Mouse (Mus musculus): ENCODE measurements around the gene Coasy. TPM values are rescaled to one million over a fixed set of nuclear protein-coding genes. Genes with fewer than 3 reads are reported as not detected.

The Coasy gene
- 10 to 100 TPM; 15.8 to 17.5 TPM for total RNA-seq (2021)
- 22.1 and 24.6 TPM in 2 replicates for polyA plus RNA-seq (2012; rRNA removed)
- long read RNA-seq, transcript Coasy-201 (10 exons, 2,138 nt): major isoform, 14 of 24 reads
- long read RNA-seq, transcript Coasy-202 (9 exons, 2,386 nt): minor isoform, 7 of 24 reads
- long read RNA-seq, partial matches to known transcripts: 3 of 24 reads
- long read RNA-seq, other reads (novel, unspliced or antisense): 0 of 24 reads

DNA sequence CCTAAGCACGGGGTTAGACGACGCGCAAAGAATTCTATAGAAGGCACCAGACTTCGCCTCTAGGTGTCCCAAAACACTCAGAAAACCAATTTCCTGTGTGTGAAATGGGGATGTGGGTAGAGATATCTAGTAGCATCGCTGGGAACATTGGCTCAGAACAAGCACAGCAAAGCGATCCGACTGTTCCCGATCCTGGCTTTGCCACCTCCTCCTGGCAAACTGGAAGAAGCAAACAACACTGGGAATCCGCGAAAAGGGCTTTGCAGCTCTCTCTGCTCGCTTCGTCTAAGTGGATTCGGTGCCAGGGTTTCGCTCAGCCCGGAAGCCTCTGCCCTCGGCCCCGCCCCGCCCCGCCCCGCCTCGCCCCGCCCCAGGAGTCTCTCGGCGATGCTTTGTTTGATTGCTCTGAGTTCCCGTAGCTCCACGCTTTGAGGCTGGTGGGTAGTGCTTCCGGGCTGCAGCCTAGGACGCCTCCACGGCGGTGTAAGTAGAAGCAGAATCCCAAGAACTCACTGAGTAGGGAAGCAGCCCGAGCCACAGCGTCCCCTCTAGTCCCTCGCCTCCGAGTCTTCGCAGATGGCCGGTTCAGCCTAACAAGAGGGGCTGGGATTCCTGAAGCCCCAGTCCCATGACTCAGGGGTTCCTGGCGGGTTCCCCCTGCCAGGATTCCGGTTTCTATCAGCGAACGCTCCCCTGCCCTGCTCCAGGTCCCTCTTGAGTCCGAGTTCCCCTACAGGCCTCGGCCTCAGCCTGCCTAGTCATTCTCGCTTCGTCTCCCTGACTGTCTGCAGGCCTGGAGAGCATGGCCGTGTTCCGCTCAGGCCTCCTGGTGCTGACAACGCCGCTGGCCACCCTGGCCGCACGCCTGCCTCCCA lies at the start of gene Coasy:
Coasy (plus strand) TSS at position 358 of the 875 bp plus-strand sequence.
- H3K4me3 ChIP-seq: peak within 1 kb of the TSS; percentile 78
- peak; percentile 86 to 89 for DNase-seq
- TF ChIP-seq CTCF (IDR thresholded peaks at IDR 0.05): peak; percentile 67
- TF ChIP-seq EP300 (IDR thresholded peaks at IDR 0.05; ENCODE audit: insufficient read depth, low read depth, low read length): peak; percentile 84; the same call in 1 of the 2 replicates
- peak; percentile 93 for TF ChIP-seq POLR2A (IDR thresholded peaks at IDR 0.05; ENCODE audit: insufficient read depth, low read depth, low read length)
- peaks cover 11% of the 10 kb centered on the region for H3K4me1 ChIP-seq (ENCODE audit: control insufficient read depth, insufficient read depth, low read length)
- intact Hi-C loops (cut with DNase I): loop anchor here (2.0 kb wide), 1 partner anchor 94 kb away; no protein-coding TSS in a partner anchor
- under 1% methylated on average over 51 of the region's 51 CpGs for WGBS
- H3K9ac ChIP-seq (ENCODE audit: low read depth, low read length): peak within 1 kb of the TSS; percentile 93
- H3K27ac ChIP-seq: peak within 1 kb of the TSS; percentile 92
- no peaks in the 10 kb centered on the region for H3K79me2 ChIP-seq (replicated peaks; ENCODE audit: control insufficient read depth, insufficient read depth, low read length)
- no peaks in the 10 kb centered on the region for H3K36me3 ChIP-seq (ENCODE audit: control insufficient read depth, insufficient read depth, low read length)
- peaks cover 2% of the 10 kb centered on the region; the same call in 1 of the 2 replicates for H3K27me3 ChIP-seq (ENCODE audit: control insufficient read depth, insufficient read depth, low read length)

DNA sequence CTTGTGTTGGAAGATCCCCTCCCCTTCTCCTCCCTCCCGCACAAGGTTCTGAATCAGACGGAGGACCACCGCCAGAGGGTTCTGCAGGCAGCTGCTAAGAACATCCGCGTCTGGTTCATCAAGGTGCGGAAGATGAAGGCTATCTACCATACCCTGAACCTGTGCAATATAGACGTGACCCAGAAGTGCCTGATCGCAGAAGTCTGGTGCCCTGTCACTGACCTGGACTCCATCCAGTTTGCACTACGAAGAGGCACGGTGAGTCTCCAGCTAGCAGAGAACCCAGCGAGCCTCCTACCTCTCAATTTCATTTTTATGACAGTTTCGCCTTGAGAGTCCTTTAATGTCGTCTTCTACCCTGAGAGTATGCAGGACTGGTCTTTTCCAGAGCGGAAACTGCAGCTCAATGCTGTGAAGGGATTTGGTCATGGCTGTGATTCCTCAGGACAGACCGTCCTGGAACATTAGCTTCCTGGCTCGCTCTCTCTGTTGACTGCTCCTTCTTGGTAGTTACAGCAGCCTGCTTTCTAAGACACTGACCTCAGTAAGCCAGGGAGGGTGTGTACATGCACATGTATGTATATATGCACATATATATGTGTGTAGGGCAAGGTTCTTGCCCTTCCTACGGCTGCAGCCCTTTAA lies 48.4 kb upstream of the Coasy start:
- TF ChIP-seq EP300 (IDR thresholded peaks at IDR 0.05; ENCODE audit: insufficient read depth, low read depth, low read length) (no peak), POLR2A (IDR thresholded peaks at IDR 0.05; ENCODE audit: insufficient read depth, low read depth, low read length) (no peak), CTCF (IDR thresholded peaks at IDR 0.05) (no peak)
- peaks cover 10% of the 10 kb centered on the region for H3K36me3 ChIP-seq (ENCODE audit: control insufficient read depth, insufficient read depth, low read length)
- no peak for DNase-seq
- no peaks in the 10 kb centered on the region for H3K79me2 ChIP-seq (replicated peaks; ENCODE audit: control insufficient read depth, insufficient read depth, low read length)
- no peak overlapping the region for H3K4me3 ChIP-seq
- H3K4me1 ChIP-seq (ENCODE audit: control insufficient read depth, insufficient read depth, low read length): no peaks in the 10 kb centered on the region; the same call in 1 of the 2 replicates
- H3K27me3 ChIP-seq (ENCODE audit: control insufficient read depth, insufficient read depth, low read length): no peaks in the 10 kb centered on the region
- no peak overlapping the region for H3K9ac ChIP-seq (ENCODE audit: low read depth, low read length)
- H3K27ac ChIP-seq: no peak overlapping the region
- WGBS: 91% methylated on average over 17 of the region's 17 CpGs
- intact Hi-C loops (cut with DNase I): no loop called here

DNA sequence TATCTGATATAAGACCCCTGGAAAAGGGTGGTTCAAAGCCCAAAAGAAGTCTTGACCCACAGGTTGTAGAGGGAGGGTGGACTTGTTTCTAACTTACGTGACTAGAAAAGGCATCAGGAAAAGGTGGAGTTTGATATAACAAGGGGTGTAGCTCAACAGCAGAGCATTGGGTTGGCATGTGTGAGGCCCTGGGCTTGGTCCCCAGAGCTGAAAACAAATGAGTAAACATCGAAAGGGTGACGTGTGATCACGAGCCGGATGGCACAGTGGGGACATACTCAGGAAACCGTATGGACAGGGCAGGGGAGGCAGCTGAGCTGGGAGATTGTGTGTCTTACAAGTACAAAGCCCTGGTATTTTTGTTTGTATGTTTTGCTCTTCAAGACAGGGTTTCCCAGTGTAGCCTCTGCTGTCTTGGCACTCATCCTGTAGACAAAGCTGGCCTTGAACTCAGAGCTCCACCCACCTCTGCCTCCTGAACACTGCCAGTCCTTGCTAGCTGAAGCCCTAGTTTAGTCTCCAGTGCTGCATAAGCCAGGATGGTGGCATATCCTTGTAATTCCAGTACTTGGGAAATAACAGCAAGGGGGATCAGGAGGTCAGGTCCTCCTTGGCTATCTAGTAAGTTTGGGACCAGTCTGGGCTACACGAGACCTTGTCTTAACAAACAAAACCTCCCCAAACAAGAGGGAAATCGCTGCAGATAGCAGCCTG lies 47.6 kb upstream of the Coasy start:
- H3K27me3 ChIP-seq (ENCODE audit: control insufficient read depth, insufficient read depth, low read length): no peaks in the 10 kb centered on the region
- no peaks in the 10 kb centered on the region for H3K79me2 ChIP-seq (replicated peaks; ENCODE audit: control insufficient read depth, insufficient read depth, low read length)
- H3K4me3 ChIP-seq: no peak overlapping the region
- H3K4me1 ChIP-seq (ENCODE audit: control insufficient read depth, insufficient read depth, low read length): no peaks in the 10 kb centered on the region; the same call in 1 of the 2 replicates
- 87% methylated on average over 8 of the region's 8 CpGs for WGBS
- no peak for TF ChIP-seq CTCF (IDR thresholded peaks at IDR 0.05)
- TF ChIP-seq EP300 (IDR thresholded peaks at IDR 0.05; ENCODE audit: insufficient read depth, low read depth, low read length): no peak
- no peak for TF ChIP-seq POLR2A (IDR thresholded peaks at IDR 0.05; ENCODE audit: insufficient read depth, low read depth, low read length)
- H3K36me3 ChIP-seq (ENCODE audit: control insufficient read depth, insufficient read depth, low read length): peaks cover 10% of the 10 kb centered on the region
- H3K27ac ChIP-seq: no peak overlapping the region
- intact Hi-C loops (cut with DNase I): no loop called here
- no peak for DNase-seq
- no peak overlapping the region for H3K9ac ChIP-seq (ENCODE audit: low read depth, low read length)

DNA sequence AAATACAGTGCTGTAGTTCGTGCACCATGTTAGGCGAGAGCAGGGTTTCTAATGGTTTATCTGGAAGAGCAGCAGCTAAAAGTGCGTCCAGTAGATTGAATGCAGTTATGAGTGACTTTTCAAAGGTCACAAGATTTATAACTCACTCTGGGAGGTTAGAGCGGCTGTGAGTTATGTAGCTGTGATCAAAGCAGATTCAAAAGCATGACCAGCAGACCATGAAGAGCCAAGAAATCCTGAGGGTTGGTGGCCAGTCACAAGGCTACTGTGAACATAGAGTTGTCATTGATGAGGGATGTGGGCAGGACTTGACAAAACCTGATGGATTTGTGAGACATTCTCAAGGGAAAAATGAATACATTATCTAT lies 47.1 kb upstream of the Coasy start:
- Histone ChIP-seq H3K27me3 (ENCODE audit: control insufficient read depth, insufficient read depth, low read length) (no peaks in the 10 kb centered on the region), H3K9ac (ENCODE audit: low read depth, low read length) (no peak overlapping the region), H3K4me3 (no peak overlapping the region), H3K27ac (no peak overlapping the region), H3K36me3 (ENCODE audit: control insufficient read depth, insufficient read depth, low read length) (peaks cover 8% of the 10 kb centered on the region), H3K79me2 (replicated peaks; ENCODE audit: control insufficient read depth, insufficient read depth, low read length) (no peaks in the 10 kb centered on the region), H3K4me1 (ENCODE audit: control insufficient read depth, insufficient read depth, low read length) (no peaks in the 10 kb centered on the region; the same call in 1 of the 2 replicates)
- WGBS: 91% methylated on average over 4 of the region's 4 CpGs
- TF ChIP-seq EP300 (IDR thresholded peaks at IDR 0.05; ENCODE audit: insufficient read depth, low read depth, low read length): no peak
- TF ChIP-seq POLR2A (IDR thresholded peaks at IDR 0.05; ENCODE audit: insufficient read depth, low read depth, low read length): no peak
- no peak for TF ChIP-seq CTCF (IDR thresholded peaks at IDR 0.05)
- intact Hi-C loops (cut with DNase I): no loop called here
- DNase-seq: no peak

DNA sequence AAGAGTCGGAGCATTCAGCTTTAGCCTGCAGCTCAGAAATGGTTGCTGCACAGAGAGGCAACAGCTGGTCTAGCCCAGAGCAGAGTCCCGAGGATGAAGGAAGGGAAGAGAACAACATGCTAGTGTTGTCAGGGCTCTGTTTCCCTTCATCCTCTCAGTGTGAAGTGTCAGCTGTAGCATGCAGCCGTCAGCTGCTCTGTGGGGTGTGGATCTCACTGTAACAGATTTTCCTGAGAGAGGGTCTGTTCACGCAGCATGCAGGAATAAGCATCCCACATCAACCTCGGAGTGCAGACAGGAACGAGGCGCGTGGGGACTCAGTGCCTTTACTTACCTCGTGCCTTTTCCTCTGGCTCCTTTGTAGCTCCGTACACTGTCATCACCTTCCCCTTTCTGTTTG lies 44.6 kb upstream of the Coasy start:
- DNase-seq: no peak
- H3K79me2 ChIP-seq (replicated peaks; ENCODE audit: control insufficient read depth, insufficient read depth, low read length): no peaks in the 10 kb centered on the region
- no peak overlapping the region for H3K9ac ChIP-seq (ENCODE audit: low read depth, low read length)
- no peaks in the 10 kb centered on the region for H3K4me1 ChIP-seq (ENCODE audit: control insufficient read depth, insufficient read depth, low read length)
- H3K27me3 ChIP-seq (ENCODE audit: control insufficient read depth, insufficient read depth, low read length): no peaks in the 10 kb centered on the region
- intact Hi-C loops (cut with DNase I): no loop called here
- H3K4me3 ChIP-seq: no peak overlapping the region
- H3K27ac ChIP-seq: no peak overlapping the region
- no peaks in the 10 kb centered on the region; the same call in 1 of the 2 replicates for H3K36me3 ChIP-seq (ENCODE audit: control insufficient read depth, insufficient read depth, low read length)
- WGBS: 82% methylated on average over 10 of the region's 10 CpGs
- no peak for TF ChIP-seq EP300 (IDR thresholded peaks at IDR 0.05; ENCODE audit: insufficient read depth, low read depth, low read length)
- TF ChIP-seq CTCF (IDR thresholded peaks at IDR 0.05): no peak
- TF ChIP-seq POLR2A (IDR thresholded peaks at IDR 0.05; ENCODE audit: insufficient read depth, low read depth, low read length): no peak

All from heart, adult 2 months (tissue).